Mouse (Mus musculus) heart, adult 2 months (tissue): ENCODE data around the gene Zfp59. TPM values are rescaled to one million over a fixed set of nuclear protein-coding genes. Genes with fewer than 3 reads are reported as not detected.

ENCODE experiments used
- DNase-seq, 2 experiments: peaks; one replicate each; pipeline ENCODE4 v3.0.0; 2021
- H3K27ac ChIP-seq: fragments of 200-600 bp; 2 replicates; pipeline ENCODE4 v1.8.1; 2022
- H3K27me3 ChIP-seq: fragments of 200-500 bp; 2 replicates; pipeline ENCODE4 v1.6.1; 2012; ENCODE audit warnings: mild to moderate bottlenecking, low read length, inconsistent platforms, mixed read lengths; ENCODE audit not compliant: control insufficient read depth, insufficient read depth
- H3K36me3 ChIP-seq: fragments of 200-500 bp; 2 replicates; pipeline ENCODE4 v1.6.1; 2012; ENCODE audit warnings: low read length, inconsistent platforms; ENCODE audit not compliant: control insufficient read depth, insufficient read depth
- H3K4me1 ChIP-seq: fragments of 200-500 bp; 2 replicates; pipeline ENCODE4 v1.6.1; 2011; ENCODE audit warnings: low read length; ENCODE audit not compliant: control insufficient read depth, insufficient read depth
- H3K4me3 ChIP-seq: fragments of 200-600 bp; 2 replicates; pipeline ENCODE4 v1.8.1; 2022
- H3K79me2 ChIP-seq: fragments of 200-500 bp; replicated peaks from 2 replicates; pipeline ENCODE4 v1.6.1; 2012; ENCODE audit warnings: mild to moderate bottlenecking, inconsistent platforms, low read length, moderate library complexity, mixed read lengths; ENCODE audit not compliant: control insufficient read depth, insufficient read depth
- H3K9ac ChIP-seq: fragments of 200-500 bp; 2 replicates; pipeline ENCODE4 v1.6.1; 2012; ENCODE audit warnings: low read depth, mild to moderate bottlenecking, control low read depth, inconsistent platforms, low read length, mixed read lengths
- CTCF ChIP-seq: fragments of 200-600 bp; IDR thresholded peaks from 2 replicates; pipeline ENCODE4 v1.8.1; 2022; ENCODE audit warnings: antibody characterized with exemption, mild to moderate bottlenecking, moderate library complexity
- EP300 ChIP-seq: fragments of 200-500 bp; IDR thresholded peaks from 2 replicates; pipeline ENCODE4 v1.6.1; 2011; ENCODE audit warnings: low read depth, low read length, control low read depth; ENCODE audit not compliant: insufficient read depth
- POLR2A ChIP-seq: fragments of 200-500 bp; IDR thresholded peaks from 2 replicates; pipeline ENCODE4 v1.6.1; 2011; ENCODE audit warnings: mild to moderate bottlenecking, low read depth, low read length, control low read depth; ENCODE audit not compliant: insufficient read depth
- WGBS: fragments of 180-500 bp; shearing (Covaris S2); methylation state at CpG from one replicate; pipeline ENCODE4 v1.1.7; 2018; 5-methylcytosine and 5-hydroxymethylcytosine counted together
- intact Hi-C: fragments of 180-260 bp; cut with DNase I; formaldehyde crosslinking; loops from one replicate; pipeline ENCODE4 v1.15.1; 2025
- polyA plus RNA-seq: library from polyadenylated mRNA; depleted of rRNA; stranded (reverse); fragments of >200 nt; gene quantifications from 2 replicates; pipeline ENCODE4 v1.2.3, GENCODE M21; 2012; rRNA removed
- total RNA-seq, 2 experiments: library from RNA; stranded (reverse); gene quantifications; 2 replicates each; pipeline ENCODE4 v1.2.3; 2021

Zfp59 gene
- total and polyA plus RNA-seq, 3 experiments = 0.62 to 3.1 (median 2.8) TPM

GRCm38 (mm10) chr7:27905061-27905848 lies 66.8 kb downstream of the Zfp59 start:
- TF ChIP-seq EP300 (no peak), CTCF (no peak), POLR2A (no peak)
- H3K9ac ChIP-seq = no peak overlapping the region
- H3K27me3 ChIP-seq = no peaks in the 10 kb centered on the region
- no peak overlapping the region for H3K4me3 ChIP-seq
- H3K27ac ChIP-seq = no peak overlapping the region
- no peaks in the 10 kb centered on the region for H3K36me3 ChIP-seq
- no peaks in the 10 kb centered on the region for H3K79me2 ChIP-seq
- no peaks in the 10 kb centered on the region for H3K4me1 ChIP-seq
- no peak for DNase-seq
- intact Hi-C loops = no loop called here
- WGBS = 77% methylated on average over 11 of the region's 11 CpGs

Other genes with a start within 250 kb of the Zfp59 start
- gene Akt2, start 247.1 kb upstream of the Zfp59 start, total RNA-seq = 100 to 1,000 TPM; 181 to 219 TPM
- gene Akt2, start 247.1 kb upstream of the Zfp59 start, polyA plus RNA-seq = 134 and 181 TPM in 2 replicates
- not detected for gene Ttc9b, start 184.7 kb upstream of the Zfp59 start, total RNA-seq
- gene Ttc9b, start 184.7 kb upstream of the Zfp59 start, polyA plus RNA-seq = not detected in 2 replicates
- gene Map3k10, start 164.0 kb upstream of the Zfp59 start, total RNA-seq = 10 to 100 TPM; 20.6 to 21.7 TPM
- 13.5 and 14.6 TPM in 2 replicates for gene Map3k10, start 164.0 kb upstream of the Zfp59 start, polyA plus RNA-seq
- under 1 TPM; 0.42 to 0.52 TPM for gene Zfp607b, start 149.3 kb upstream of the Zfp59 start, total RNA-seq
- 0.18 and 0.20 TPM in 2 replicates for gene Zfp607b, start 149.3 kb upstream of the Zfp59 start, polyA plus RNA-seq
- gene Zfp60, start 107.2 kb upstream of the Zfp59 start, total RNA-seq = 1 to 10 TPM; 8.8 to 8.9 TPM
- 1.6 and 3.7 TPM in 2 replicates for gene Zfp60, start 107.2 kb upstream of the Zfp59 start, polyA plus RNA-seq
- gene Zfp626, start 31.4 kb upstream of the Zfp59 start, total RNA-seq = 1 to 10 TPM; 5.1 to 5.2 TPM
- 0.68 and 1.4 TPM in 2 replicates for gene Zfp626, start 31.4 kb upstream of the Zfp59 start, polyA plus RNA-seq
- gene Zfp607a, start 18.9 kb downstream of the Zfp59 start, total RNA-seq = 1 to 10 TPM; 2.5 to 3.4 TPM
- 0.47 and 1.8 TPM in 2 replicates for gene Zfp607a, start 18.9 kb downstream of the Zfp59 start, polyA plus RNA-seq
- 1 to 10 TPM; 4.3 to 4.4 TPM for gene Zfp974, start 90.9 kb downstream of the Zfp59 start, total RNA-seq
- gene Zfp974, start 90.9 kb downstream of the Zfp59 start, polyA plus RNA-seq = 1.6 and 1.8 TPM in 2 replicates
- 1 to 10 TPM; 8.0 to 8.6 TPM for gene Zfp780b, start 140.6 kb downstream of the Zfp59 start, total RNA-seq
- gene Zfp780b, start 140.6 kb downstream of the Zfp59 start, polyA plus RNA-seq = 1.5 and 3.1 TPM in 2 replicates
- 1 to 10 TPM in 1 of 2 experiments, under 1 TPM in 1; 0.68 to 1.3 TPM for gene Zfp850, start 175.5 kb downstream of the Zfp59 start, total RNA-seq
- 0.23 TPM in 2 replicates for gene Zfp850, start 175.5 kb downstream of the Zfp59 start, polyA plus RNA-seq
- 10 to 100 TPM; 81.9 TPM for gene Psmc4, start 211.5 kb downstream of the Zfp59 start, total RNA-seq
- 75.2 and 106 TPM in 2 replicates for gene Psmc4, start 211.5 kb downstream of the Zfp59 start, polyA plus RNA-seq
- under 1 TPM in 1 of 2 experiments, not detected in 1; 0.26 TPM for gene Fcgbp, start 232.6 kb downstream of the Zfp59 start, total RNA-seq
- 0.12 and 1.0 TPM in 2 replicates for gene Fcgbp, start 232.6 kb downstream of the Zfp59 start, polyA plus RNA-seq